Mouse (Mus musculus) myocyte (in vitro differentiated cells): Measurements from ENCODE around the gene Wdr86. TPM values are rescaled to one million over a fixed set of nuclear protein-coding genes. Genes with fewer than 3 reads are reported as not detected.

Source experiments
- H3K27me3 ChIP-seq: one replicate; pipeline ENCODE4 v1.6.1; 2011; ENCODE audit not compliant: control insufficient read depth, insufficient read depth, insufficient read length
- H3K36me3 ChIP-seq: one replicate; pipeline ENCODE4 v1.6.1; 2011; ENCODE audit not compliant: control insufficient read depth, insufficient read depth
- H3K4me2 ChIP-seq: one replicate; pipeline ENCODE4 v1.6.1; 2011; ENCODE audit warnings: low read depth, control low read depth
- H3K4me3 ChIP-seq: one replicate; pipeline ENCODE4 v1.5.1; 2011; ENCODE audit warnings: mild to moderate bottlenecking, control low read depth, moderate library complexity
- H3K79me2 ChIP-seq: one replicate; pipeline ENCODE4 v1.6.1; 2011; ENCODE audit not compliant: control insufficient read depth, insufficient read depth
- H3ac ChIP-seq: one replicate; pipeline ENCODE4 v1.6.1; 2011; ENCODE audit not compliant: control insufficient read depth, insufficient read length
- CEBPB ChIP-seq: IDR thresholded peaks from 2 replicates; pipeline ENCODE4 v1.6.1; 2011; ENCODE audit warnings: mild to moderate bottlenecking, moderate library complexity; ENCODE audit not compliant: poor library complexity, insufficient read depth, severe bottlenecking
- E2F4 ChIP-seq: IDR thresholded peaks from one replicate; pipeline ENCODE4 v1.6.1; 2011; ENCODE audit warnings: mild to moderate bottlenecking, control low read depth, moderate library complexity; ENCODE audit not compliant: insufficient read depth
- MAX ChIP-seq: IDR thresholded peaks from one replicate; pipeline ENCODE4 v1.6.1; 2011; ENCODE audit warnings: low read depth, mild to moderate bottlenecking, control low read depth
- MYOD1 ChIP-seq, 3 experiments: IDR thresholded peaks; one replicate each; pipeline ENCODE4 v1.6.1; 2011; ENCODE audit warnings: control low read depth in 2 of 3, low read depth in 2 of 3, mild to moderate bottlenecking in 2 of 3, moderate library complexity in 1 of 3; ENCODE audit not compliant: insufficient read length in 2 of 3, control insufficient read depth in 1 of 3
- MYOG ChIP-seq, 3 experiments: IDR thresholded peaks; one replicate each; pipeline ENCODE4 v1.6.1; 2011; ENCODE audit warnings: control low read depth in 2 of 3, low read depth in 2 of 3, mild to moderate bottlenecking in 2 of 3; ENCODE audit not compliant: insufficient read length in 2 of 3, control insufficient read depth in 1 of 3, insufficient read depth in 1 of 3
- POLR2A ChIP-seq: IDR thresholded peaks from one replicate; pipeline ENCODE4 v1.6.1; 2011; ENCODE audit warnings: low read depth, mild to moderate bottlenecking, control low read depth, moderate library complexity; ENCODE audit not compliant: insufficient read length
- POLR2AphosphoS2 ChIP-seq: IDR thresholded peaks from one replicate; pipeline ENCODE4 v1.6.1; 2011; ENCODE audit warnings: low read depth, control low read depth; ENCODE audit not compliant: insufficient read length
- REST ChIP-seq: IDR thresholded peaks from one replicate; pipeline ENCODE4 v1.6.1; 2011; ENCODE audit warnings: mild to moderate bottlenecking, control low read depth, moderate library complexity; ENCODE audit not compliant: insufficient read depth, insufficient read length
- SRF ChIP-seq: IDR thresholded peaks from one replicate; pipeline ENCODE4 v1.6.1; 2011; ENCODE audit warnings: low read depth; ENCODE audit not compliant: control insufficient read depth, insufficient read length
- TCF12 ChIP-seq: IDR thresholded peaks from one replicate; pipeline ENCODE4 v1.6.1; 2011; ENCODE audit warnings: mild to moderate bottlenecking, control low read depth; ENCODE audit not compliant: poor library complexity, insufficient read depth, severe bottlenecking
- TCF3 ChIP-seq: IDR thresholded peaks from one replicate; pipeline ENCODE4 v1.6.1; 2011; ENCODE audit warnings: low read depth, control low read depth; ENCODE audit not compliant: insufficient read length
- USF1 ChIP-seq: IDR thresholded peaks from one replicate; pipeline ENCODE4 v1.6.1; 2011; ENCODE audit warnings: low read depth, mild to moderate bottlenecking, control low read depth, moderate library complexity
- polyA plus RNA-seq: library from polyadenylated mRNA; unstranded; fragments of >200 nt; fragmentation: generic; extraction: Trizol; gene quantifications from one replicate; pipeline ENCODE4 v1.2.1, GENCODE M21; 2012; ENCODE audit warnings: missing spikeins

Gene Wdr86
- polyA plus RNA-seq, 1 experiment, result not detected

- no peak overlapping the region for H3K4me2 ChIP-seq
- TF ChIP-seq SRF (no peak), MAX (no peak), POLR2AphosphoS2 (no peak), USF1 (no peak), MYOG (IDR thresholded peaks at IDR 0.05; ENCODE audit: control insufficient read depth in 1 of 3, insufficient read depth in 1 of 3, insufficient read length in 2 of 3, low read depth in 2 of 3) (no peak), POLR2A (no peak), TCF3 (no peak), MYOD1 (IDR thresholded peaks at IDR 0.05; ENCODE audit: control insufficient read depth in 1 of 3, insufficient read length in 2 of 3, low read depth in 2 of 3) (no peak)
These were observed 13.4 kb upstream of the Wdr86 start for GRCm38 (mm10) chr5:24743956-24744355.

GRCm38 (mm10) chr5:24741172-24741885 is 10.8 kb upstream of the Wdr86 start:
- H3K27me3 ChIP-seq, result no peaks in the 10 kb centered on the region
- H3K4me2 ChIP-seq, result no peak overlapping the region
- no peaks in the 10 kb centered on the region for H3K79me2 ChIP-seq
- TF ChIP-seq POLR2A (no peak), TCF12 (no peak), CEBPB (no peak), POLR2AphosphoS2 (no peak), MYOD1 (IDR thresholded peaks at IDR 0.05; ENCODE audit: control insufficient read depth in 1 of 3, insufficient read length in 2 of 3, low read depth in 2 of 3) (no peak), MAX (no peak), MYOG (IDR thresholded peaks at IDR 0.05; ENCODE audit: control insufficient read depth in 1 of 3, insufficient read depth in 1 of 3, insufficient read length in 2 of 3, low read depth in 2 of 3) (no peak), REST (no peak), TCF3 (no peak), E2F4 (no peak), USF1 (no peak), SRF (no peak)
- no peaks in the 10 kb centered on the region for H3K36me3 ChIP-seq
- no peak overlapping the region for H3ac ChIP-seq
- no peak overlapping the region for H3K4me3 ChIP-seq

More at GRCm38 (mm10) chr5:24743956-24744355, 13.4 kb upstream of the Wdr86 start:
- no peaks in the 10 kb centered on the region for H3K27me3 ChIP-seq
- H3K36me3 ChIP-seq, result no peaks in the 10 kb centered on the region
- H3K4me3 ChIP-seq, result no peak overlapping the region
- H3ac ChIP-seq, result no peak overlapping the region
- no peaks in the 10 kb centered on the region for H3K79me2 ChIP-seq

- H3K79me2 ChIP-seq, result no peaks in the 10 kb centered on the region
- peak overlapping the region; percentile 27 for H3K4me2 ChIP-seq
- no peak overlapping the region for H3K4me3 ChIP-seq
- H3K36me3 ChIP-seq, result no peaks in the 10 kb centered on the region
- no peak for TF ChIP-seq POLR2A
- TF ChIP-seq TCF3, result no peak
- no peak for TF ChIP-seq POLR2AphosphoS2
- no peak for TF ChIP-seq MYOD1 (IDR thresholded peaks at IDR 0.05; ENCODE audit: control insufficient read depth in 1 of 3, insufficient read length in 2 of 3, low read depth in 2 of 3)
- no peak for TF ChIP-seq E2F4
- TF ChIP-seq MAX, result no peak
- no peak for TF ChIP-seq SRF
- TF ChIP-seq USF1, result no peak
- no peak for TF ChIP-seq REST
- no peak for TF ChIP-seq TCF12
- no peak for TF ChIP-seq CEBPB
- no peak overlapping the region for H3ac ChIP-seq
- H3K27me3 ChIP-seq, result no peaks in the 10 kb centered on the region
These were observed 8.7 kb upstream of the Wdr86 start for GRCm38 (mm10) chr5:24739141-24739753.

- no peak overlapping the region for H3ac ChIP-seq
- H3K4me2 ChIP-seq, result no peak overlapping the region
- no peaks in the 10 kb centered on the region for H3K27me3 ChIP-seq
- no peak overlapping the region for H3K4me3 ChIP-seq
- TF ChIP-seq E2F4 (no peak), POLR2A (no peak), MYOG (IDR thresholded peaks at IDR 0.05; ENCODE audit: control insufficient read depth in 1 of 3, insufficient read depth in 1 of 3, insufficient read length in 2 of 3, low read depth in 2 of 3) (no peak)
- no peaks in the 10 kb centered on the region for H3K36me3 ChIP-seq
- no peaks in the 10 kb centered on the region for H3K79me2 ChIP-seq
These were observed 8.0 kb upstream of the Wdr86 start for GRCm38 (mm10) chr5:24738517-24738916.

GRCm38 (mm10) chr5:24737595-24737994 is 7.1 kb upstream of the Wdr86 start:
- TF ChIP-seq MAX (no peak), POLR2A (no peak), CEBPB (no peak), POLR2AphosphoS2 (no peak), E2F4 (no peak), MYOG (IDR thresholded peaks at IDR 0.05; ENCODE audit: control insufficient read depth in 1 of 3, insufficient read depth in 1 of 3, insufficient read length in 2 of 3, low read depth in 2 of 3) (no peak), USF1 (no peak), SRF (no peak), REST (no peak), TCF3 (no peak), TCF12 (no peak), MYOD1 (IDR thresholded peaks at IDR 0.05; ENCODE audit: control insufficient read depth in 1 of 3, insufficient read length in 2 of 3, low read depth in 2 of 3) (no peak)
- no peaks in the 10 kb centered on the region for H3K27me3 ChIP-seq

More at GRCm38 (mm10) chr5:24737595-24737994, 7.1 kb upstream of the Wdr86 start:
- Histone ChIP-seq H3K4me2 (no peak overlapping the region), H3K36me3 (no peaks in the 10 kb centered on the region), H3K4me3 (no peak overlapping the region), H3ac (no peak overlapping the region), H3K79me2 (no peaks in the 10 kb centered on the region)
